Mouse (Mus musculus) urinary bladder, postnatal 36 days (tissue): ENCODE data around the gene Zfp213.
"Not testable (repeated sequence)": the region's sequence is repeated elsewhere in the genome, so short reads cannot be mapped to it uniquely, and the experiment has no call there.

ENCODE experiments used
- DNase-seq, 2 experiments: peaks; one replicate each; pipeline ENCODE4 v3.0.0; 2022; ENCODE audit warnings: low spot score in 2 of 2, mixed read lengths in 1 of 2

The Zfp213 gene

GRCm38 (mm10) chr17:23544766-23545165 is 19.3 kb downstream of the Zfp213 start:
- DNase-seq, result no peak

GRCm38 (mm10) chr17:23543983-23544382 is 20.1 kb downstream of the Zfp213 start:
- DNase-seq, result no peak

- no peak for DNase-seq
These were observed 20.7 kb downstream of the Zfp213 start for GRCm38 (mm10) chr17:23543325-23543724.

GRCm38 (mm10) chr17:23542835-23543234 is 21.2 kb downstream of the Zfp213 start:
- DNase-seq, result no peak

GRCm38 (mm10) chr17:23542004-23542720 is 21.9 kb downstream of the Zfp213 start:
- no peak for DNase-seq

- no peak for DNase-seq
These were observed 23.2 kb downstream of the Zfp213 start for GRCm38 (mm10) chr17:23540605-23541475.

- no peak for DNase-seq
These were observed 23.9 kb downstream of the Zfp213 start for GRCm38 (mm10) chr17:23540106-23540505.

GRCm38 (mm10) chr17:23539608-23540007 is 24.4 kb downstream of the Zfp213 start:
- no peak for DNase-seq

GRCm38 (mm10) chr17:23538299-23539015 is 25.6 kb downstream of the Zfp213 start:
- no peak for DNase-seq

- no peak for DNase-seq
These were observed 26.3 kb downstream of the Zfp213 start for GRCm38 (mm10) chr17:23537554-23538255.

- DNase-seq, result not testable (repeated sequence)
These were observed 28.8 kb downstream of the Zfp213 start for GRCm38 (mm10) chr17:23535046-23535788.

- not testable (repeated sequence) for DNase-seq
These were observed 30.2 kb downstream of the Zfp213 start for GRCm38 (mm10) chr17:23533591-23534490.

- DNase-seq, result not testable (repeated sequence)
These were observed 32.6 kb downstream of the Zfp213 start for GRCm38 (mm10) chr17:23531408-23531807.

GRCm38 (mm10) chr17:23522941-23523732 is 40.9 kb downstream of the Zfp213 start:
- not testable (repeated sequence) for DNase-seq

- DNase-seq, result no peak
These were observed 45.2 kb downstream of the Zfp213 start for GRCm38 (mm10) chr17:23518701-23519423.
